Mouse (Mus musculus): ENCODE results near the gene Olfr10. TPM values are rescaled to one million over a fixed set of nuclear protein-coding genes. Genes with fewer than 3 reads are reported as not detected.

Olfr10 gene
- polyA plus RNA-seq, 1 experiment from 2014 or later: not detected

- ATAC-seq (ENCODE audit: low FRiP score, low TSS enrichment) (no peak), DNase-seq (ENCODE audit: low spot score) (no peak)
- H3K27ac ChIP-seq (replicated peaks): no peak overlapping the region
- 88% methylated on average over 6 of the region's 6 CpGs for WGBS
- H3K27me3 ChIP-seq (ENCODE audit: control insufficient read depth, insufficient read depth, low read length): no peaks in the 10 kb centered on the region
- H3K36me3 ChIP-seq (ENCODE audit: control insufficient read depth, insufficient read depth, low read length): peaks cover 24% of the 10 kb centered on the region
- H3K9ac ChIP-seq (ENCODE audit: low read length): no peak overlapping the region
- no peaks in the 10 kb centered on the region for H3K4me1 ChIP-seq (replicated peaks; ENCODE audit: control insufficient read depth, insufficient read depth)
- TF ChIP-seq EP300 (optimal IDR thresholded peaks at IDR 0.05) (no peak), CTCF (IDR thresholded peaks at IDR 0.05; ENCODE audit: low read depth) (no peak)
- no peak overlapping the region for H3K4me2 ChIP-seq (replicated peaks; ENCODE audit: low read depth)
- H3K4me3 ChIP-seq (ENCODE audit: low read depth, low read length): no peak overlapping the region
- no peaks in the 10 kb centered on the region for H3K9me3 ChIP-seq (ENCODE audit: control insufficient read depth, low read length)
These were observed 41.4 kb upstream of the Olfr10 start for GRCm38 (mm10) chr11:49263149-49263548.

GRCm38 (mm10) chr11:49264081-49264480 lies 40.5 kb upstream of the Olfr10 start:
- Histone ChIP-seq H3K4me3 (ENCODE audit: low read depth, low read length) (no peak overlapping the region), H3K4me2 (replicated peaks; ENCODE audit: low read depth) (no peak overlapping the region), H3K27ac (replicated peaks) (no peak overlapping the region), H3K9me3 (ENCODE audit: control insufficient read depth, low read length) (no peaks in the 10 kb centered on the region), H3K4me1 (replicated peaks; ENCODE audit: control insufficient read depth, insufficient read depth) (no peaks in the 10 kb centered on the region), H3K9ac (ENCODE audit: low read length) (no peak overlapping the region), H3K36me3 (ENCODE audit: control insufficient read depth, insufficient read depth, low read length) (peaks cover 24% of the 10 kb centered on the region), H3K27me3 (ENCODE audit: control insufficient read depth, insufficient read depth, low read length) (no peaks in the 10 kb centered on the region)
- ATAC-seq (ENCODE audit: low FRiP score, low TSS enrichment) (no peak), DNase-seq (ENCODE audit: low spot score) (no peak)
- TF ChIP-seq EP300 (optimal IDR thresholded peaks at IDR 0.05) (no peak), CTCF (IDR thresholded peaks at IDR 0.05; ENCODE audit: low read depth) (no peak)
- WGBS: 85% methylated on average over 7 of the region's 7 CpGs

GRCm38 (mm10) chr11:49264622-49265021 lies 39.9 kb upstream of the Olfr10 start:
- TF ChIP-seq EP300 (optimal IDR thresholded peaks at IDR 0.05) (no peak), CTCF (IDR thresholded peaks at IDR 0.05; ENCODE audit: low read depth) (no peak)
- Histone ChIP-seq H3K4me1 (replicated peaks; ENCODE audit: control insufficient read depth, insufficient read depth) (no peaks in the 10 kb centered on the region), H3K27ac (replicated peaks) (no peak overlapping the region), H3K9ac (ENCODE audit: low read length) (no peak overlapping the region), H3K4me2 (replicated peaks; ENCODE audit: low read depth) (no peak overlapping the region), H3K9me3 (ENCODE audit: control insufficient read depth, low read length) (no peaks in the 10 kb centered on the region), H3K36me3 (ENCODE audit: control insufficient read depth, insufficient read depth, low read length) (peaks cover 24% of the 10 kb centered on the region), H3K4me3 (ENCODE audit: low read depth, low read length) (no peak overlapping the region), H3K27me3 (ENCODE audit: control insufficient read depth, insufficient read depth, low read length) (no peaks in the 10 kb centered on the region)
- DNase-seq (ENCODE audit: low spot score) (peak; percentile 38), ATAC-seq (ENCODE audit: low FRiP score, low TSS enrichment) (peak; percentile 43)
- 59% methylated on average over 11 of the region's 11 CpGs for WGBS

- no peaks in the 10 kb centered on the region for H3K9me3 ChIP-seq (ENCODE audit: control insufficient read depth, low read length)
- 84% methylated on average over 8 of the region's 8 CpGs for WGBS
- no peak overlapping the region for H3K9ac ChIP-seq (ENCODE audit: low read length)
- H3K36me3 ChIP-seq (ENCODE audit: control insufficient read depth, insufficient read depth, low read length): peaks cover 24% of the 10 kb centered on the region
- DNase-seq (ENCODE audit: low spot score): no peak
- H3K4me1 ChIP-seq (replicated peaks; ENCODE audit: control insufficient read depth, insufficient read depth): no peaks in the 10 kb centered on the region
- ATAC-seq (ENCODE audit: low FRiP score, low TSS enrichment): no peak
- H3K4me2 ChIP-seq (replicated peaks; ENCODE audit: low read depth): no peak overlapping the region
- no peak overlapping the region for H3K4me3 ChIP-seq (ENCODE audit: low read depth, low read length)
- H3K27ac ChIP-seq (replicated peaks): no peak overlapping the region
- H3K27me3 ChIP-seq (ENCODE audit: control insufficient read depth, insufficient read depth, low read length): no peaks in the 10 kb centered on the region
- no peak for TF ChIP-seq EP300 (optimal IDR thresholded peaks at IDR 0.05)
- TF ChIP-seq CTCF (IDR thresholded peaks at IDR 0.05; ENCODE audit: low read depth): no peak
These were observed 39.4 kb upstream of the Olfr10 start for GRCm38 (mm10) chr11:49265101-49265500.

GRCm38 (mm10) chr11:49266671-49267070 lies 37.9 kb upstream of the Olfr10 start:
- whole genome bisulfite sequencing: 53% methylated on average over 6 of the region's 6 CpGs
- Histone ChIP-seq H3K4me2 (replicated peaks; ENCODE audit: low read depth) (no peak overlapping the region), H3K4me3 (ENCODE audit: low read depth, low read length) (no peak overlapping the region), H3K4me1 (replicated peaks; ENCODE audit: control insufficient read depth, insufficient read depth) (no peaks in the 10 kb centered on the region), H3K27me3 (ENCODE audit: control insufficient read depth, insufficient read depth, low read length) (no peaks in the 10 kb centered on the region), H3K27ac (replicated peaks) (no peak overlapping the region), H3K9ac (ENCODE audit: low read length) (no peak overlapping the region), H3K9me3 (ENCODE audit: control insufficient read depth, low read length) (no peaks in the 10 kb centered on the region), H3K36me3 (ENCODE audit: control insufficient read depth, insufficient read depth, low read length) (peaks cover 11% of the 10 kb centered on the region; the same call in 1 of the 2 replicates)
- no peak for TF ChIP-seq EP300 (optimal IDR thresholded peaks at IDR 0.05)
- TF ChIP-seq CTCF (IDR thresholded peaks at IDR 0.05; ENCODE audit: low read depth): no peak
- ATAC-seq (ENCODE audit: low FRiP score, low TSS enrichment): no peak
- no peak for DNase-seq (ENCODE audit: low spot score)

- Histone ChIP-seq H3K27me3 (ENCODE audit: control insufficient read depth, insufficient read depth, low read length) (no peaks in the 10 kb centered on the region), H3K9ac (ENCODE audit: low read length) (no peak overlapping the region), H3K9me3 (ENCODE audit: control insufficient read depth, low read length) (no peaks in the 10 kb centered on the region), H3K36me3 (ENCODE audit: control insufficient read depth, insufficient read depth, low read length) (peaks cover 5% of the 10 kb centered on the region; the same call in 1 of the 2 replicates), H3K4me3 (ENCODE audit: low read depth, low read length) (no peak overlapping the region), H3K4me1 (replicated peaks; ENCODE audit: control insufficient read depth, insufficient read depth) (no peaks in the 10 kb centered on the region), H3K27ac (replicated peaks) (no peak overlapping the region), H3K4me2 (replicated peaks; ENCODE audit: low read depth) (no peak overlapping the region)
- 77% methylated on average over 10 of the region's 10 CpGs for WGBS
- TF ChIP-seq CTCF (IDR thresholded peaks at IDR 0.05; ENCODE audit: low read depth): no peak
- TF ChIP-seq EP300 (optimal IDR thresholded peaks at IDR 0.05): no peak
- DNase-seq (ENCODE audit: low spot score): no peak
- no peak for ATAC-seq (ENCODE audit: low FRiP score, low TSS enrichment)
These were observed 37.2 kb upstream of the Olfr10 start for GRCm38 (mm10) chr11:49267316-49267715.

Measured in stomach, postnatal 0 days (tissue).